Mouse (Mus musculus) adrenal gland, adult 2 months (tissue): ENCODE data around the gene Gpr146. TPM values are rescaled to one million over a fixed set of nuclear protein-coding genes. Genes with fewer than 3 reads are reported as not detected.

ENCODE experiments used
- DNase-seq: peaks from one replicate; pipeline ENCODE4 v3.0.0; 2021
- microRNA-seq, 2 experiments: library from miRNA; unstranded; fragments of <30 nt; microRNA quantifications; one replicate each; pipeline ENCODE4 v1.2.0; 2021
- polyA plus RNA-seq: library from polyadenylated mRNA; depleted of rRNA; stranded (reverse); fragments of >200 nt; gene quantifications from 2 replicates; pipeline ENCODE4 v1.2.3, GENCODE M21; 2012; rRNA removed
- total RNA-seq, 2 experiments: library from RNA; stranded (reverse); gene quantifications; 2 replicates each; pipeline ENCODE4 v1.2.3; 2021

The Gpr146 gene
- total and polyA plus RNA-seq, 3 experiments, result 9.2 to 31.4 (median 21.2) TPM

DNA sequence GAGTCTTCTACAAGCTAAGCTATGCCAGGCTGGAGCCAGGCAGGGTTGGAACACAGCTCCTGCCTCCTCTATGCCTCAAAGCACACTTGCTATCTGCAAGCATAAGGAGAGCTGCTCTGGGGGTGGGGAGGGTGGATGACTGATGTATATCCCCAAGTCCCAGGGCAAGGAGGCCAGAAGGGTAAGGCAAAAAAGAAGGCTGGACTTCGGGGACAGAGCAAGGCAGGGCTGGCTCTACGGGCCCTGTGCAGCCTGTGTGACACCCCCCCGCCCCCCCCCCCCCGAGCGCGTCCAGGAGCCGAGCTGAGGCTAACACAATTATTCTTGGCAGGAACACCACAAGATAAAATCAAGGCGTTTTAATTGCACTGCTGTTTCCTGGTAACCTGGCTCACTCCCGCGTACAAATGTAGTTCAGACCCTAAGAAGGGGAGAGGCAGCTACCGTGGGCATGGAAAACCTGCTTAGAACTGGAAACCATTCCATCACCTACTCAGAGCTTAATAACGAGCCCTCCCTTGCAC, 52.4 kb downstream of the Gpr146 start:
- DNase-seq, result no peak

DNA sequence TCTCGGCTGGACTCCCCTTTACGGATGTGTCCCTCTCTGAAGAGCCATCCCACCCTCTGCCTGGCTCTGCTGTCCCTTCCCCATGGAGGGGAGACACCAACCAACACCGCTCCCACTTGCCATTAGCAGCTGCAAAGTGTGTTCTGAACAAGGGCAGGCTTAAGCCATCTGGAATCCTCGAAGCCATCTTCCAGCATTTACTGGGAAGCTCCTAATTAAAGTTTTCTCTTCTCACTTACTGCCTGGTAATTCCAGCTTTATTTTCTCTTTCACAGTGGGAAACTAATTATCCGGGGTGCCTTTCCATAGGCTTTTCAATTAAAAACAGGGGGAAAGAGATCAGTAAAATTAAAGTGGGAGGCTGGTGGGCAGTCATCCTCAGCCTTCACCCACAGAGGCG, 54.8 kb downstream of the Gpr146 start:
- DNase-seq, result no peak

DNA sequence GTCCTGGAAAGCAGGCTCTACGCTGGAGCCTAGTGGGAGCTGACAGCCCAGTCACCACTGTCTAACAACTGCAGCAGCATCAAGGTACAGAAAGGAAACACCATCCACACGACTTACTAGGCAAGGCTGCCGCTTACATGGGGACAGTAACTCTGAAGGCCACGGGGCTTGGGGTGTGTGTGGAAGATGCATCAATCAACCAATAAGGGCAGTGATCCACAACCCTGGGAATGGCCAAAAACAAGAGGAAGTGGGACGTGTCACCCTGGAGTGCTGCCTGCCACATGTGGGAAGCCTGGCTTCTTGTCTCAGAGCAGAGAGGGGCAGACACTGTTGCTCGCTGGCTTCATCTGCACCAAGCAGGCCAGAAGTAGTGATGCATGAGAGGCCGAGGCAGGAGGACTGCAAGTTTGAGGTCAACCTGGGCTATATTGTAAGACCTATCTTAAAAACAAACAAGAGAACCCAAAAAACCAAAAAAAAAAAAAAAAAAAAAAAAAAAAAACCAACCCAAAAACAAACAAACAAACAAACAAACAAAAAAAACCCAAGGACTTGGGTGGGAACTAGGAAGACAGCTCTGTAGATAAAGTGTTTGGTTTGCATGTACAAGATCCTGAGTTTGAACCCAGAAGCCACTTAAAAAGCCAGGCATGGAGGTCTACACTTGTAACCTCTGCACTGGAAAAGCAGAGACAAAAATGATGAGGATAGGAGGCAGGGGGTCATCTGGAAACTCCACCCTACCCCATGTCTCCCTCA, 55.4 kb downstream of the Gpr146 start:
- DNase-seq, result no peak

DNA sequence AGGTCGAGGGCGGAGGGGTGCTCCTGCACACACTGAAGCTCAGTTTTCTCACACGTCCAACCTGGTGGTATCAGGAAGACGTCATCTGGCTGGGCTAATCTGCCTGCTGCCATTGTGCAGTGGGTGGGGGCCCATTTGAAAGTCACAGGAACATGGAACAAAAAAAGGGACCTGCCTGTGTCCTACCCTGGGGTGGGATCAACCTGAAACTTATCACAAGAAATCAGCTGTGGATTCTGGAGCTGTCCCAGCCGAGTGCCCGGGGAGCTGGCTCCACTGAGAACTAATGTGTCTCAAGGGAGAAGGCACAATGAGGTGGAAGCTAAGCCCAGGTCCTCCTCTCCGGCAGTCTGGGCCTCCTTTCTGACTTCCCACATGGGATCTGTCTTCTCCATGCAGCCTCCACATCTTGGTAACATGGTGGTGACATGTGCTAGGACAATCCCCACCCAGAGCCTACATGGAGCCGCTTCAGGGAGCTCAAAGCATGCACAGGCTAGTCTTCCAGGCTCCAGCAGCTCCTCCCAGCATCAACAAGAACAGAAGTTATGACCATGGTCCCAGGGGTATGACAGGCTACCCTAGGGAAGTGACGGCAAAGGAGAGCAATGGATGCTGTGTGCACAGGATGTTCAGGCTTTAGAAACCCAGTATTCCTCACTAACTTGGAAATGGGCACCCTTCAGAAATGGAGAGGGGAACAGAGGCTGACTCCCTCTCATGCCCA, 56.5 kb downstream of the Gpr146 start:
- no peak for DNase-seq

DNA sequence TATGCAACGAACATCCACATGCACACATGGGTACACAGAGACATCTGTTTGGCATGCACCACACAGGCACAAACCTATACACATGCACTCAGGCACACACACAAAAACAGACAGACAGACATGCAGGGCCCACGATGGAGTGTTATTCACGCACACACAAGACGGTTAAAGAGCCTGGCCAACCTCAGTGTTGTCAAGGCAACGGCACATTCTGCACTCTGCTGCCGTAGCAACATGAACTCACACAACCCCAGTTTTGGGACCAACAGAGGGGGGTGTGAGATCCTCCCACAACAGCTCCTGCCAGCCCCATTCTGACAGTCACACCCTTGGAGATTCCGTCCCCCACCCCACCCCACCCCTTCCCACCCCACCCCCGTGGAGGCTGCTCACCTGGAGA, 57.4 kb downstream of the Gpr146 start:
- DNase-seq, result no peak

DNA sequence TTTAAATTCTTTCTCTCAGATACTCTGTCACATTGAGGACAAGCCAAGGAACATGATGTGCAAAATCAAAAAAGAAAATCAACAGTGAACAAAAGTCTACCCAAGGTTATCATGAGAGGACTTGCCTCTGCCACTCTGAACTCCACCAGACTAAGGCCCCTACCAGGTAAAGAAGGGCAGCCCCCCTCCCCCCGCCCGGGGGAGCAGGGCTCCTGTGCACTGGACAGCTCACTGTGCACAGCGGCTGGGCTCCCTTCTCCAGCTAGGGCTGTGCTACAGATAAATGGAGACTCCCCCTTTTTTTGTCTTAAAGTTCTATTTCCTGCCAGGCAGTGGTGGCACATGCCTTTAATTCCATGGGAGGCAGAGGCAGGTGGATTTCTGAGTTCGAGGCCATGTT, 60.3 kb downstream of the Gpr146 start:
- no peak for DNase-seq

DNA sequence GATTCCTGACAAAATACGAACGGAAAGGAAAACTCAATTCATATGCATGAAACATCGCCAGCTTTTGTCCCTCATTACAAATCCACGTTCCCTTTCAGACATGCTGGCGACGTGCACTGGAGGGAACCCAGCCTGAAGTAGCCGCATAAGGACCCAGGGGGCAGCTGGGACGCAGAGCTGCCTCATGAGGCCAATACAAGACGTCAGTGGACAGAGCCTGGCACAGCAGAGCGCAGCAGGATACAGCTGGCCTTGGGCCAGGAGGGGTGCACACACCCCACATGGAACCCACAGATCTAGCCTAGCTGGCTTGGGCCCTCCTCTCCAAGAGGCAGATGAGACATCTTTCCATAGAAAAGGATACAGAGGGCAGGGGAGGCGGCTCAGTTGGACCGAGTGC, 60.9 kb downstream of the Gpr146 start:
- no peak for DNase-seq

DNA sequence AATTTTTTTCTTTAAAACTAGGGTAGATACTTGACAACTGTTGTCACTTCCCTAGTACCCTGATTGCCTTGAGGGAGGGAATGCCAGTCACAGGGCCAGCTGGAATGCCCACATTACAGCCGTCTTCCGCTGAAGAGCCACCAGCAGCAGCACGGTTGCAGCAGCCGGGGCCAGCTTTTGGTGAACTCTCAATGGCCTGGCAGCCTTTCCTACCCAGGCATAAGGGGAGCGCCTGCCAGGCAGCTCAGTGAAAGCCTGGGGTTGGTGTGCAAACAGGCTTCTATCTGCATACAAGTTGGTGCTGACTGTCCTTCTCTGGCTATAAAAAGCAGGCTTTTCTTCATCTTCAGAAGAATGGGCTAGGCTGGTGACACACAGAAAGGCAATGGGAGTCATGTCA, 63.0 kb downstream of the Gpr146 start:
- no peak for DNase-seq

DNA sequence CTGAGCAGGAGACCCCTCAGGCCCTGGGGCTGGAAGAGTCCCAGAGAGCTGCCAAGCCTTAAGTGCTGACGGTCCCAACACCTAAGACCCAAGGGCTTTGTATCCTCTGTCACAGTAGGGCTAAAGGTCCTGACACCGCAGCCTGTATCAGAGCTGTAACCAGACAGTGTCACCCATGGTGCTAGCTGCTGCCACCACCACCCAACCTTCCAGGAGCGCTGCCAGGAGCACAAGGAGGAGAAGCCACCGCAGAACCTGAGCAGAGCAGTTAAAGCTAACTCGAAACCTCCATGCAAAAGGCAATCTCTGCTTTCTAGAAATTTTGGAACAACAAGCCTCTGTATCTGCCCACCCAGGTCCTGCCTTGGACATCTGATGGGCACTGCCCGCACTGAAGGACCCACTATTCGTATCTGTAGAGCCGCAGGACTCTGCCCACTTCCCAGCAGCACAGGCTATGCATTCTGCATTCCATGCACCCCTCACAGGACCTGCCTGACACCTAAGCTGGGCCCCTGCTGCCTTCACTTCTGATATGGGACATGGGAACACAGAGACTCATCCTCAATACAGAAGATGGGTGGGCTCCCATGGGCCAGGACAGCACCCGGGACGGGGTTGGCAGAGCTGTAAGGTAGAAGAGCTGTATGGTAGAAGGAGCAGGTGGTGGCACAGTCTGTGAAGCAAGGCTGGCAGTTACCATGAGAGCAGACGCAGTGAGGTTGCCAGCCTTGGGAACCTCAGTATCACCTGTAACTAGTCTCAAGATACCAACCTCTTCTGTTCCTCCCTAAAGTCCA, 63.6 kb downstream of the Gpr146 start:
- DNase-seq, result no peak

DNA sequence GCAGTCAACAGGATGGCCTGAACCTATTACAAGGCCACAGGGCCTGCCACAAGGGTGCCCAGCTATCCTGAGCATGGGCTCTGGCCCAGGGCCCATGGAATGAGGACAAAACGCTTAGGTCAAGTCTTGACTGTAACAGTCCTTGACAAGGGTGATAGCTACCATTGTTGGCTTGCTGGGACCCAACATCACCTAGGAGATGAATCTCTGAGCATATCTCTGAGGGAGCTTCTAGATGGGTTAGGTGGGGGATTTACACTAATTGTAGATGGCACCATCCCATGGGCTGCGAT, 64.2 kb downstream of the Gpr146 start:
- DNase-seq, result no peak

DNA sequence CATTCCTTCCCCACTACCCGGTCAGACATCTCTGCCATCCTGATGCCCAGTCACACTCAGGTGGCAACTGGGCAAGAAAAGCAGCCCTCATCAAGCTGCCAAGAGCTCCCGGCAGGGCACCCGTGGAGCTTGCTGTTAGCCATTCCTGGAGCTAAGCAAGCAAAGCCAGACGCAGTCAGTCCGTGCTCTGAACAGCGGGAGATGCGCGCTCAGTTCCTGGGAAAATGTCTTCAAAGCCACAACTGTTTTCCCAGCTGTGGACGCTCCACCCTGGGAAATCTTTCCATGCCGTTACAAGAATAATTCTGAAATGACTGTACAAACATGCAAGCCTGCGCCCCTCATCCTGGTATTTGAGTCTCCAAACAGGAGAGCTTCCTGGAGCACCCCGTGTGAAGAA, 64.9 kb downstream of the Gpr146 start:
- no peak for DNase-seq

DNA sequence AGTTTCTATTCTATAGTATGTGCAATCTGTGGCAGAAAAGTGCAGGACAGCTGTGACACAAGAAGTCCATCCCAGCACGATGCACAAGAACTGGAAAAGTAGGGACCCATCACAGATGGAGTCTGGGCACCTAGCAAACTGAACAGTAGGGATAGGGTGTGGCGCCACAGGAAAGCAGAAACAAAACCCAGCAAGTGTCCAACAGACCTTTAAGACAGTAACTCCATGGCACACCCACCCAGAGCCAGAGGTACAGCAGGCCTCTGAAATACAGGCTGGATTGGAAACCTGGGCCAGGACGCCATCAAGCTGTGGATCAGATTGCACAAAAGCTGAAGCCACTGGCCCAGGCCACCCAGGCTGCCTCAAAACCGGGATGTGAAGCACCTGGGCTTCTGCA, 65.5 kb downstream of the Gpr146 start:
- no peak for DNase-seq

DNA sequence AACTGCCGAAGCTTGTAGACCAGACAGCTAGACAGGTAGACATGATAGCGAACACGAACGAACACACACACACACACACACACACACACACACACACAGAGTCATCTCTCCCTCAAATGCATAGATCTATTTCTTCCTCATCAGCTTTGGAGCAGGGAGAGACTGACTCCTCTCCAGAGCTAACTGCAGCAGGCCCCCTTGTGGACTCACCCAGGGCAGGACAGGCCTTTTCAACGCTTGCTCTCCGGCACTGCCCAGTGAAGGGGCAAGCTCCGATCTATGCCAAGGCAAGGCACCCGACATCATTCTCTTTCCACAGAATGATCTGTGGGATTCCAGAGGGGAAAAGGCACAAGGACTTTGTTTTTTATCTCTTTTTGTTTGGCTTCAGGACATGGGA, 67.8 kb downstream of the Gpr146 start:
- DNase-seq, result peak; percentile 22

Small RNA genes lying within 50 kb of the gene (microRNA-seq; reads per million reads assigned to microRNA genes)
- 378 to 380 reads per million in 2 experiments for gene Mir339

Other genes starting within 250 kb of the Gpr146 start
- gene Prkar1b, start 227.7 kb upstream of the Gpr146 start, total RNA-seq, result 10 to 100 TPM; 32.5 to 56.3 TPM
- 31.8 and 34.3 TPM in 2 replicates for gene Prkar1b, start 227.7 kb upstream of the Gpr146 start, polyA plus RNA-seq
- 10 to 100 TPM; 20.1 to 24.2 TPM for gene Dnaaf5, start 227.5 kb upstream of the Gpr146 start, total RNA-seq
- 46.2 and 48.9 TPM in 2 replicates for gene Dnaaf5, start 227.5 kb upstream of the Gpr146 start, polyA plus RNA-seq
- gene Sun1, start 177.1 kb upstream of the Gpr146 start, total RNA-seq, result 10 to 100 TPM; 74.4 to 93.7 TPM
- gene Sun1, start 177.1 kb upstream of the Gpr146 start, polyA plus RNA-seq, result 44.5 and 61.5 TPM in 2 replicates
- gene Get4, start 125.4 kb upstream of the Gpr146 start, total RNA-seq, result 10 to 100 TPM; 68.8 to 91.5 TPM
- 219 and 241 TPM in 2 replicates for gene Get4, start 125.4 kb upstream of the Gpr146 start, polyA plus RNA-seq
- 1 to 10 TPM; 4.9 to 5.0 TPM for gene Adap1, start 52.1 kb upstream of the Gpr146 start, total RNA-seq
- 8.6 and 10.5 TPM in 2 replicates for gene Adap1, start 52.1 kb upstream of the Gpr146 start, polyA plus RNA-seq
- 10 to 100 TPM; 81.2 to 85.7 TPM for gene Cox19, start 26.3 kb upstream of the Gpr146 start, total RNA-seq
- gene Cox19, start 26.3 kb upstream of the Gpr146 start, polyA plus RNA-seq, result 97.6 and 107 TPM in 2 replicates
- not detected for gene Cyp2w1, start 25.1 kb upstream of the Gpr146 start, total RNA-seq
- gene Cyp2w1, start 25.1 kb upstream of the Gpr146 start, polyA plus RNA-seq, result not detected in 2 replicates
- gene C130050O18Rik, start 27.6 kb downstream of the Gpr146 start, total RNA-seq, result 1 to 10 TPM in 1 of 2 experiments, under 1 TPM in 1; 0.46 to 1.3 TPM
- 1.7 and 1.9 TPM in 2 replicates for gene C130050O18Rik, start 27.6 kb downstream of the Gpr146 start, polyA plus RNA-seq
- gene Gper1, start 45.5 kb downstream of the Gpr146 start, total RNA-seq, result 1 to 10 TPM; 3.4 to 6.4 TPM
- 5.2 and 7.2 TPM in 2 replicates for gene Gper1, start 45.5 kb downstream of the Gpr146 start, polyA plus RNA-seq
- gene 3110082I17Rik, start 82.8 kb downstream of the Gpr146 start, total RNA-seq, result 10 to 100 TPM in 1 of 2 experiments, 1 to 10 TPM in 1; 8.6 to 14.8 TPM
- 9.8 and 10.6 TPM in 2 replicates for gene 3110082I17Rik, start 82.8 kb downstream of the Gpr146 start, polyA plus RNA-seq
- gene Zfand2a, start 106.9 kb downstream of the Gpr146 start, total RNA-seq, result 10 to 100 TPM; 27.5 to 44.8 TPM
- 11.5 and 14.8 TPM in 2 replicates for gene Zfand2a, start 106.9 kb downstream of the Gpr146 start, polyA plus RNA-seq
- not detected for gene Uncx, start 165.8 kb downstream of the Gpr146 start, total RNA-seq
- 0.04 TPM in 1 of 2 replicates, not detected in the other for gene Uncx, start 165.8 kb downstream of the Gpr146 start, polyA plus RNA-seq